Mouse (Mus musculus): ENCODE results near the gene Tor2a. TPM values are rescaled to one million over a fixed set of nuclear protein-coding genes. Genes with fewer than 3 reads are reported as not detected.

Tor2a gene
- polyA plus RNA-seq, 1 experiment from 2014 or later, result 63.1 TPM

- DNase-seq (ENCODE audit: low spot score), result no peak
- Histone ChIP-seq H3K9me3 (ENCODE audit: control insufficient read depth, low read length) (no peaks in the 10 kb centered on the region), H3K4me1 (ENCODE audit: control insufficient read depth, insufficient read depth, low read length) (peaks cover 12% of the 10 kb centered on the region), H3K4me3 (ENCODE audit: low read depth, low read length) (no peak overlapping the region), H3K4me2 (ENCODE audit: low read depth) (no peak overlapping the region), H3K27me3 (ENCODE audit: control insufficient read depth, insufficient read depth, low read length) (no peaks in the 10 kb centered on the region), H3K36me3 (ENCODE audit: control insufficient read depth, insufficient read depth, low read length) (peaks cover 9% of the 10 kb centered on the region), H3K9ac (ENCODE audit: low read length) (no peak overlapping the region), H3K27ac (ENCODE audit: low read depth, low read length) (peak overlapping the region; percentile 98; the same call in 1 of the 2 replicates)
- WGBS, result 67% methylated on average over 11 of the region's 11 CpGs
- no peak for ATAC-seq (ENCODE audit: insufficient read depth, low FRiP score, low TSS enrichment)
Measured at GRCm38 (mm10) chr2:32714117-32714986, 42.7 kb upstream of the Tor2a start.

- Histone ChIP-seq H3K4me2 (ENCODE audit: low read depth) (no peak overlapping the region), H3K4me3 (ENCODE audit: low read depth, low read length) (no peak overlapping the region), H3K27ac (ENCODE audit: low read depth, low read length) (no peak overlapping the region), H3K4me1 (ENCODE audit: control insufficient read depth, insufficient read depth, low read length) (peaks cover 12% of the 10 kb centered on the region), H3K36me3 (ENCODE audit: control insufficient read depth, insufficient read depth, low read length) (peaks cover 3% of the 10 kb centered on the region), H3K27me3 (ENCODE audit: control insufficient read depth, insufficient read depth, low read length) (no peaks in the 10 kb centered on the region), H3K9ac (ENCODE audit: low read length) (no peak overlapping the region), H3K9me3 (ENCODE audit: control insufficient read depth, low read length) (no peaks in the 10 kb centered on the region)
- ATAC-seq (ENCODE audit: insufficient read depth, low FRiP score, low TSS enrichment), result no peak
- DNase-seq (ENCODE audit: low spot score), result no peak
- 65% methylated on average over 4 of the region's 4 CpGs for WGBS
Measured at GRCm38 (mm10) chr2:32714987-32715425, 42.0 kb upstream of the Tor2a start.

GRCm38 (mm10) chr2:32718761-32719160, 38.3 kb upstream of the Tor2a start:
- no peaks in the 10 kb centered on the region for H3K9me3 ChIP-seq (ENCODE audit: control insufficient read depth, low read length)
- DNase-seq (ENCODE audit: low spot score) (peak; percentile 40), ATAC-seq (ENCODE audit: insufficient read depth, low FRiP score, low TSS enrichment) (no peak)
- no peak overlapping the region for H3K27ac ChIP-seq (ENCODE audit: low read depth, low read length)
- H3K4me2 ChIP-seq (ENCODE audit: low read depth), result no peak overlapping the region
- no peaks in the 10 kb centered on the region for H3K36me3 ChIP-seq (ENCODE audit: control insufficient read depth, insufficient read depth, low read length)
- H3K4me3 ChIP-seq (ENCODE audit: low read depth, low read length), result no peak overlapping the region
- no peak overlapping the region for H3K9ac ChIP-seq (ENCODE audit: low read length)
- H3K27me3 ChIP-seq (ENCODE audit: control insufficient read depth, insufficient read depth, low read length), result no peaks in the 10 kb centered on the region
- peaks cover 8% of the 10 kb centered on the region for H3K4me1 ChIP-seq (ENCODE audit: control insufficient read depth, insufficient read depth, low read length)
- WGBS, result 52% methylated on average over 9 of the region's 9 CpGs

- H3K9me3 ChIP-seq (ENCODE audit: control insufficient read depth, low read length), result no peaks in the 10 kb centered on the region
- peaks cover 4% of the 10 kb centered on the region for H3K4me1 ChIP-seq (ENCODE audit: control insufficient read depth, insufficient read depth, low read length)
- 98% methylated on average over 3 of the region's 3 CpGs for WGBS
- H3K36me3 ChIP-seq (ENCODE audit: control insufficient read depth, insufficient read depth, low read length), result no peaks in the 10 kb centered on the region
- no peak overlapping the region for H3K4me3 ChIP-seq (ENCODE audit: low read depth, low read length)
- no peak for DNase-seq (ENCODE audit: low spot score)
- H3K4me2 ChIP-seq (ENCODE audit: low read depth), result no peak overlapping the region
- no peaks in the 10 kb centered on the region for H3K27me3 ChIP-seq (ENCODE audit: control insufficient read depth, insufficient read depth, low read length)
- H3K27ac ChIP-seq (ENCODE audit: low read depth, low read length), result no peak overlapping the region
- H3K9ac ChIP-seq (ENCODE audit: low read length), result no peak overlapping the region
- no peak for ATAC-seq (ENCODE audit: insufficient read depth, low FRiP score, low TSS enrichment)
Measured at GRCm38 (mm10) chr2:32720053-32720452, 37.0 kb upstream of the Tor2a start.

GRCm38 (mm10) chr2:32720681-32721229, 36.3 kb upstream of the Tor2a start, which contains the start of gene Sh2d3c:
Gene Sh2d3c (plus strand): TSS chr2:32721055.
- H3K4me2 ChIP-seq (ENCODE audit: low read depth), result no peak within 1 kb of the TSS

GRCm38 (mm10) chr2:32722046-32722445, 35.0 kb upstream of the Tor2a start:
- ATAC-seq (ENCODE audit: insufficient read depth, low FRiP score, low TSS enrichment) (no peak), DNase-seq (ENCODE audit: low spot score) (no peak)
- Histone ChIP-seq H3K4me2 (ENCODE audit: low read depth) (no peak overlapping the region), H3K9me3 (ENCODE audit: control insufficient read depth, low read length) (no peaks in the 10 kb centered on the region), H3K36me3 (ENCODE audit: control insufficient read depth, insufficient read depth, low read length) (no peaks in the 10 kb centered on the region), H3K27ac (ENCODE audit: low read depth, low read length) (no peak overlapping the region), H3K27me3 (ENCODE audit: control insufficient read depth, insufficient read depth, low read length) (no peaks in the 10 kb centered on the region), H3K9ac (ENCODE audit: low read length) (no peak overlapping the region), H3K4me1 (ENCODE audit: control insufficient read depth, insufficient read depth, low read length) (peaks cover 4% of the 10 kb centered on the region), H3K4me3 (ENCODE audit: low read depth, low read length) (no peak overlapping the region)
- WGBS, result 65% methylated on average over 6 of the region's 6 CpGs

More at GRCm38 (mm10) chr2:32720681-32721229, 36.3 kb upstream of the Tor2a start, which contains the start of gene Sh2d3c:
- DNase-seq (ENCODE audit: low spot score) (no peak), ATAC-seq (ENCODE audit: insufficient read depth, low FRiP score, low TSS enrichment) (no peak)
- H3K9ac ChIP-seq (ENCODE audit: low read length), result 0 out of 2 replicates have a peak within 1 kb of the TSS, but pooled peaks have one; percentile 26
- no peak within 1 kb of the TSS for H3K27ac ChIP-seq (ENCODE audit: low read depth, low read length)
- peaks cover 4% of the 10 kb centered on the region for H3K4me1 ChIP-seq (ENCODE audit: control insufficient read depth, insufficient read depth, low read length)
- no peaks in the 10 kb centered on the region for H3K27me3 ChIP-seq (ENCODE audit: control insufficient read depth, insufficient read depth, low read length)
- whole genome bisulfite sequencing, result 62% methylated on average over 8 of the region's 8 CpGs
- no peak within 1 kb of the TSS for H3K4me3 ChIP-seq (ENCODE audit: low read depth, low read length)
- no peaks in the 10 kb centered on the region for H3K9me3 ChIP-seq (ENCODE audit: control insufficient read depth, low read length)
- no peaks in the 10 kb centered on the region for H3K36me3 ChIP-seq (ENCODE audit: control insufficient read depth, insufficient read depth, low read length)

GRCm38 (mm10) chr2:32722581-32722980, 34.5 kb upstream of the Tor2a start:
- peaks cover 5% of the 10 kb centered on the region for H3K4me1 ChIP-seq (ENCODE audit: control insufficient read depth, insufficient read depth, low read length)
- no peak overlapping the region for H3K9ac ChIP-seq (ENCODE audit: low read length)
- DNase-seq (ENCODE audit: low spot score) (no peak), ATAC-seq (ENCODE audit: insufficient read depth, low FRiP score, low TSS enrichment) (no peak)
- no peak overlapping the region for H3K4me2 ChIP-seq (ENCODE audit: low read depth)
- H3K36me3 ChIP-seq (ENCODE audit: control insufficient read depth, insufficient read depth, low read length), result no peaks in the 10 kb centered on the region
- no peaks in the 10 kb centered on the region for H3K27me3 ChIP-seq (ENCODE audit: control insufficient read depth, insufficient read depth, low read length)
- no peaks in the 10 kb centered on the region for H3K9me3 ChIP-seq (ENCODE audit: control insufficient read depth, low read length)
- 84% methylated on average over 3 of the region's 3 CpGs for WGBS
- no peak overlapping the region for H3K4me3 ChIP-seq (ENCODE audit: low read depth, low read length)
- H3K27ac ChIP-seq (ENCODE audit: low read depth, low read length), result no peak overlapping the region

- H3K27ac ChIP-seq (ENCODE audit: low read depth, low read length), result no peak overlapping the region
- no peaks in the 10 kb centered on the region for H3K36me3 ChIP-seq (ENCODE audit: control insufficient read depth, insufficient read depth, low read length)
- DNase-seq (ENCODE audit: low spot score) (no peak), ATAC-seq (ENCODE audit: insufficient read depth, low FRiP score, low TSS enrichment) (no peak)
- no peak overlapping the region for H3K4me3 ChIP-seq (ENCODE audit: low read depth, low read length)
- H3K27me3 ChIP-seq (ENCODE audit: control insufficient read depth, insufficient read depth, low read length), result no peaks in the 10 kb centered on the region
- H3K4me2 ChIP-seq (ENCODE audit: low read depth), result no peak overlapping the region
- no peaks in the 10 kb centered on the region for H3K9me3 ChIP-seq (ENCODE audit: control insufficient read depth, low read length)
- H3K9ac ChIP-seq (ENCODE audit: low read length), result no peak overlapping the region
- H3K4me1 ChIP-seq (ENCODE audit: control insufficient read depth, insufficient read depth, low read length), result peaks cover 6% of the 10 kb centered on the region
- 86% methylated on average over 4 of the region's 4 CpGs for WGBS
Measured at GRCm38 (mm10) chr2:32724149-32724548, 32.9 kb upstream of the Tor2a start.
